Mouse (Mus musculus) stomach, embryonic 15.5 days (tissue): ENCODE measurements around the gene Cwc27. TPM values are rescaled to one million over a fixed set of nuclear protein-coding genes. Genes with fewer than 3 reads are reported as not detected.

Experiments used
- ATAC-seq: fragments of 200-750 bp; cut with Nextera tagmentation; 2 replicates; pipeline ENCODE4 v1.8.0; 2017; ENCODE audit warnings: low read depth, moderate number of reproducible peaks, moderate TSS enrichment; ENCODE audit not compliant: insufficient read depth, low FRiP score
- H3K27ac ChIP-seq: fragments of 300-500 bp; sonication (generic); 2 replicates; pipeline ENCODE4 v1.5.1; 2015; ENCODE audit warnings: mild to moderate bottlenecking, inconsistent platforms
- H3K27me3 ChIP-seq: fragments of 300-500 bp; sonication (generic); replicated peaks from 2 replicates; pipeline ENCODE4 v1.6.1; 2015; ENCODE audit warnings: inconsistent platforms
- H3K36me3 ChIP-seq: fragments of 300-500 bp; sonication (generic); 2 replicates; pipeline ENCODE4 v1.6.1; 2015; ENCODE audit warnings: inconsistent platforms
- H3K4me1 ChIP-seq: fragments of 300-500 bp; sonication (generic); 2 replicates; pipeline ENCODE4 v1.6.1; 2015; ENCODE audit warnings: inconsistent platforms
- H3K4me2 ChIP-seq: fragments of 300-500 bp; sonication (generic); 2 replicates; pipeline ENCODE4 v1.6.1; 2015; ENCODE audit warnings: mild to moderate bottlenecking, inconsistent platforms
- H3K4me3 ChIP-seq: fragments of 300-500 bp; sonication (generic); replicated peaks from 2 replicates; pipeline ENCODE4 v1.5.1; 2015; ENCODE audit warnings: inconsistent platforms
- H3K9ac ChIP-seq: fragments of 300-500 bp; sonication (generic); 2 replicates; pipeline ENCODE4 v1.6.1; 2015; ENCODE audit warnings: inconsistent platforms
- H3K9me3 ChIP-seq: fragments of 300-500 bp; sonication (generic); 2 replicates; pipeline ENCODE4 v1.6.1; 2016; ENCODE audit warnings: inconsistent platforms
- WGBS: fragments of 180-500 bp; shearing (Covaris S2); methylation state at CpG from one replicate; pipeline ENCODE4 v1.1.7; 2015; 5-methylcytosine and 5-hydroxymethylcytosine counted together
- polyA plus RNA-seq: library from polyadenylated mRNA; unstranded; fragments of >200 nt; fragmentation: Nextera tagmentation; extraction: Ambion mirVana; gene quantifications from 2 replicates; pipeline ENCODE4 v1.2.1, GENCODE M21; 2015

The Cwc27 gene
- 23.8 and 25.3 TPM in 2 replicates for polyA plus RNA-seq

GRCm38 (mm10) chr13:104816635-104817571 is at the start of gene Cwc27:
Cwc27 (minus strand) TSS chr13:104817142.
- Histone ChIP-seq H3K9ac (peak within 1 kb of the TSS; percentile 68), H3K36me3 (no peaks in the 10 kb centered on the region), H3K4me2 (peak within 1 kb of the TSS; percentile 66), H3K4me3 (peak within 1 kb of the TSS; percentile 75), H3K4me1 (peaks cover 3% of the 10 kb centered on the region; the same call in 1 of the 2 replicates), H3K27ac (peak within 1 kb of the TSS; percentile 76), H3K9me3 (no peaks in the 10 kb centered on the region), H3K27me3 (no peaks in the 10 kb centered on the region)
- under 1% methylated on average over 50 of the region's 50 CpGs for WGBS
- peak; percentile 91 for ATAC-seq

GRCm38 (mm10) chr13:104866726-104867125 is 49.8 kb upstream of the Cwc27 start:
- H3K27me3 ChIP-seq, result no peaks in the 10 kb centered on the region
- H3K27ac ChIP-seq, result no peak overlapping the region
- no peak overlapping the region for H3K9ac ChIP-seq
- H3K4me2 ChIP-seq, result no peak overlapping the region
- no peaks in the 10 kb centered on the region for H3K36me3 ChIP-seq
- no peak for ATAC-seq
- H3K4me3 ChIP-seq, result no peak overlapping the region
- H3K4me1 ChIP-seq, result 0 out of 2 replicates have a peak, but pooled peaks cover 2% of the 10 kb centered on the region
- WGBS, result 72% methylated on average over 5 of the region's 5 CpGs
- no peaks in the 10 kb centered on the region for H3K9me3 ChIP-seq

- peak; percentile 66 for ATAC-seq
- peak within 1 kb of the TSS; percentile 51 for H3K4me3 ChIP-seq
- no peaks in the 10 kb centered on the region for H3K36me3 ChIP-seq
- H3K4me2 ChIP-seq, result peak within 1 kb of the TSS; percentile 97
- H3K27me3 ChIP-seq, result no peaks in the 10 kb centered on the region
- WGBS, result 5% methylated on average over 38 of the region's 38 CpGs
- H3K9ac ChIP-seq, result peak within 1 kb of the TSS; percentile 48
- H3K9me3 ChIP-seq, result no peaks in the 10 kb centered on the region
- H3K27ac ChIP-seq, result no peak within 1 kb of the TSS
- 0 out of 2 replicates have a peak, but pooled peaks cover 2% of the 10 kb centered on the region for H3K4me1 ChIP-seq
Measured at GRCm38 (mm10) chr13:104863127-104863979, 46.4 kb upstream of the Cwc27 start, which contains the start of gene Shisal2b. Shisal2b (minus strand) TSS chr13:104863893.

- H3K27me3 ChIP-seq, result no peaks in the 10 kb centered on the region
- no peak overlapping the region for H3K27ac ChIP-seq
- H3K4me1 ChIP-seq, result no peaks in the 10 kb centered on the region
- no peak overlapping the region for H3K9ac ChIP-seq
- no peak overlapping the region for H3K4me3 ChIP-seq
- WGBS, result 82% methylated on average over 2 of the region's 2 CpGs
- no peaks in the 10 kb centered on the region for H3K9me3 ChIP-seq
- no peaks in the 10 kb centered on the region for H3K36me3 ChIP-seq
- ATAC-seq, result no peak
- H3K4me2 ChIP-seq, result no peak overlapping the region
Measured at GRCm38 (mm10) chr13:104853645-104854044, 36.7 kb upstream of the Cwc27 start.

- Histone ChIP-seq H3K4me1 (no peaks in the 10 kb centered on the region), H3K27ac (no peak overlapping the region), H3K9me3 (no peaks in the 10 kb centered on the region), H3K4me3 (no peak overlapping the region), H3K9ac (no peak overlapping the region), H3K27me3 (no peaks in the 10 kb centered on the region), H3K4me2 (no peak overlapping the region), H3K36me3 (no peaks in the 10 kb centered on the region)
- 78% methylated on average over 11 of the region's 13 CpGs for WGBS
- ATAC-seq, result no peak
Measured at GRCm38 (mm10) chr13:104843295-104844089, 26.6 kb upstream of the Cwc27 start.

GRCm38 (mm10) chr13:104841937-104842336 is 25.0 kb upstream of the Cwc27 start:
- no peak for ATAC-seq

GRCm38 (mm10) chr13:104837628-104838027 is 20.7 kb upstream of the Cwc27 start:
- Histone ChIP-seq H3K9me3 (no peaks in the 10 kb centered on the region), H3K27ac (no peak overlapping the region), H3K4me3 (no peak overlapping the region), H3K4me2 (no peak overlapping the region), H3K4me1 (no peaks in the 10 kb centered on the region), H3K9ac (no peak overlapping the region), H3K36me3 (peaks cover 9% of the 10 kb centered on the region), H3K27me3 (no peaks in the 10 kb centered on the region)
- ATAC-seq, result no peak
- WGBS, result 74% methylated on average over 7 of the region's 7 CpGs

More at GRCm38 (mm10) chr13:104841937-104842336, 25.0 kb upstream of the Cwc27 start:
- Histone ChIP-seq H3K27me3 (no peaks in the 10 kb centered on the region), H3K36me3 (peaks cover 3% of the 10 kb centered on the region; the same call in 1 of the 2 replicates), H3K4me1 (no peaks in the 10 kb centered on the region), H3K9me3 (no peaks in the 10 kb centered on the region), H3K4me3 (no peak overlapping the region), H3K9ac (no peak overlapping the region), H3K4me2 (no peak overlapping the region), H3K27ac (no peak overlapping the region)
- WGBS, result 54% methylated on average over 4 of the region's 4 CpGs

- no peak for ATAC-seq
- no peak overlapping the region for H3K4me2 ChIP-seq
- 89% methylated on average over 13 of the region's 13 CpGs for WGBS
- H3K27me3 ChIP-seq, result no peaks in the 10 kb centered on the region
- H3K4me1 ChIP-seq, result no peaks in the 10 kb centered on the region
- H3K36me3 ChIP-seq, result peaks cover 22% of the 10 kb centered on the region
- no peak overlapping the region for H3K27ac ChIP-seq
- H3K9ac ChIP-seq, result no peak overlapping the region
- no peaks in the 10 kb centered on the region for H3K9me3 ChIP-seq
- H3K4me3 ChIP-seq, result no peak overlapping the region
Measured at GRCm38 (mm10) chr13:104832811-104833210, 15.9 kb upstream of the Cwc27 start.

GRCm38 (mm10) chr13:104825470-104825869 is 8.5 kb upstream of the Cwc27 start:
- ATAC-seq, result no peak
- Histone ChIP-seq H3K36me3 (peaks cover 21% of the 10 kb centered on the region), H3K27me3 (no peaks in the 10 kb centered on the region), H3K4me2 (no peak overlapping the region), H3K9me3 (no peaks in the 10 kb centered on the region), H3K27ac (no peak overlapping the region), H3K4me1 (0 out of 2 replicates have a peak, but pooled peaks cover 5% of the 10 kb centered on the region), H3K4me3 (no peak overlapping the region), H3K9ac (no peak overlapping the region)
- WGBS, result 75% methylated on average over 2 of the region's 2 CpGs

GRCm38 (mm10) chr13:104822411-104822838 is 5.5 kb upstream of the Cwc27 start:
- H3K27ac ChIP-seq, result no peak overlapping the region
- no peaks in the 10 kb centered on the region for H3K9me3 ChIP-seq
- H3K4me2 ChIP-seq, result no peak overlapping the region
- H3K4me1 ChIP-seq, result peaks cover 7% of the 10 kb centered on the region; the same call in 1 of the 2 replicates
- peak; percentile 39; the same call in 1 of the 2 replicates for ATAC-seq
- peaks cover 5% of the 10 kb centered on the region; the same call in 1 of the 2 replicates for H3K36me3 ChIP-seq
- no peak overlapping the region for H3K4me3 ChIP-seq
- 24% methylated on average over 8 of the region's 8 CpGs for WGBS
- H3K27me3 ChIP-seq, result no peaks in the 10 kb centered on the region
- H3K9ac ChIP-seq, result no peak overlapping the region

GRCm38 (mm10) chr13:104821908-104822307 is 5.0 kb upstream of the Cwc27 start:
- Histone ChIP-seq H3K36me3 (peaks cover 1% of the 10 kb centered on the region; the same call in 1 of the 2 replicates), H3K9me3 (no peaks in the 10 kb centered on the region), H3K4me3 (no peak overlapping the region), H3K27ac (no peak overlapping the region), H3K4me2 (no peak overlapping the region), H3K9ac (no peak overlapping the region), H3K4me1 (peaks cover 7% of the 10 kb centered on the region; the same call in 1 of the 2 replicates), H3K27me3 (no peaks in the 10 kb centered on the region)
- 93% methylated on average over 1 of the region's 1 CpGs for WGBS
- no peak for ATAC-seq
